Mouse (Mus musculus): ENCODE data around the gene Zfp36l2. TPM values are rescaled to one million over a fixed set of nuclear protein-coding genes. Genes with fewer than 3 reads are reported as not detected.

The Zfp36l2 gene
- polyA plus RNA-seq, 1 experiment from 2014 or later = 31.2 TPM

DNA sequence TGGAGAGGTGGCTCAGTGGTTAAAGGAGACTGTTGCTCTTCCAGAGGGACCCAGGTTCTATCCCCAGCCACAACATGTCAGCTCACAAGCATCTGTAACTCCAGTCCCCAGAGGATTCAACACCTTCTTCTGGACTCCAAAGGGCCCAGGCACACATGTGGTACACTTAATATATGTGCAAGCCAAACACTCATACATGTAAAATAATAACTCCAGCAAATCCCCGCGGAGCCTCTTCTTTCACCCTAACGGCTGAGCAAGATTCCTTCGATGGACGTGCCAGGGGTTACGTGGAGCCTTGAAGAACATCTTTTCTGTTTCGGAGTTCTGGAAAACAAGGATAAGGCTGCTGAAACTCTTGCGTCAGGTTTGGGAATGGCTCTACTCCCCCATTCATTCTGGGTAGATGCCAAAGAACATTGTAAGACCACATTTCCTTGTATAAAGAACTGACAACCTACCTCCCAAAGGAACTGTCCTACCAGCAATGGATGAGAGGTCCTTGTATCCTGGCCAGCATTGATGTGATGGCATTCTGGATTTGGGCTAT lies 25.5 kb downstream of the Zfp36l2 start:
- Histone ChIP-seq H3K9ac (replicated peaks; ENCODE audit: low read depth, low read length) (no peak overlapping the region), H3K4me1 (ENCODE audit: control insufficient read depth, insufficient read depth, low read length) (peaks cover 28% of the 10 kb centered on the region), H3K27me3 (ENCODE audit: control insufficient read depth, insufficient read depth, low read length) (no peaks in the 10 kb centered on the region), H3K36me3 (ENCODE audit: control insufficient read depth, insufficient read depth, low read length) (no peaks in the 10 kb centered on the region), H3K4me2 (replicated peaks; ENCODE audit: low read depth, low read length) (no peak overlapping the region), H3K27ac (ENCODE audit: low read length) (peak overlapping the region; percentile 63; the same call in 1 of the 2 replicates), H3K4me3 (ENCODE audit: low read depth, low read length) (no peak overlapping the region), H3K9me3 (ENCODE audit: control insufficient read depth, low read depth, low read length) (no peaks in the 10 kb centered on the region)
- no peak for ATAC-seq (ENCODE audit: insufficient number of reproducible peaks, insufficient read depth, low FRiP score, low read depth)
- WGBS = 70% methylated on average over 8 of the region's 8 CpGs

DNA sequence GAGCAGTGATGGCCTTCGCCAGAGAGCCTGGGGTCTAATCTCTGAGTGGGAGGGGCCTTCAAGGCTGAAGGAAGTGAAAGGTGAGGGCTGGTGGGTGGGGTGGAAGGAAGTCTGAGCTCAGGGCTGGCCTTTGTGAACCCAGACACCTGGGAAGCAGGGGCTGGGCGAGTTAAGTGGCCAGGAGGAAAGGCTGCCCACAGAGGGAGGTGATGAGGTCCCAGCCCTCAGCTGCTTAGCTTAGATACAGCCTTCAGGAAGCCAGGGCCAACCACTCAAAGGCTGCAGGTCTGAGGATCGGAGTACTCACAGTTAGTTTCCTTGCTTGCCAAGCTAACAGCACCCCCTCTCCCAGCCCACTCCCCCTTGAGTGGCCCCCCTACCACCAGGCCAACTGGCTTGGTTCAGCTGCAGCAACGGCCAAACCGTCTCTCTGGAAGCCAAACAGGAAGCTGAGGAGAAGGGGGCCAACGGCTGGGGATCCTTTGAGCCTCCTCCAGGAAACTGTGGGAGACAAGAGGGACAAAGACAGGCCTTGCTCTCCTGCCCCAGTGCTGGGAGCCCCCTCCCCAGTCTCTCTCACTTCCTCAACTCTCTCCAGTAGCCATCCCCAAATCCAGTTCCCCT lies 26.4 kb downstream of the Zfp36l2 start:
- ATAC-seq (ENCODE audit: insufficient number of reproducible peaks, insufficient read depth, low FRiP score, low read depth) = 0 out of 2 replicates have a peak, but pooled peaks have one; percentile 23

GRCm38 (mm10) chr17:84158891-84159290 lies 28.9 kb downstream of the Zfp36l2 start:
- Histone ChIP-seq H3K9ac (replicated peaks; ENCODE audit: low read depth, low read length) (no peak overlapping the region), H3K36me3 (ENCODE audit: control insufficient read depth, insufficient read depth, low read length) (no peaks in the 10 kb centered on the region), H3K27me3 (ENCODE audit: control insufficient read depth, insufficient read depth, low read length) (no peaks in the 10 kb centered on the region), H3K4me1 (ENCODE audit: control insufficient read depth, insufficient read depth, low read length) (peaks cover 28% of the 10 kb centered on the region), H3K4me3 (ENCODE audit: low read depth, low read length) (no peak overlapping the region), H3K27ac (ENCODE audit: low read length) (no peak overlapping the region), H3K9me3 (ENCODE audit: control insufficient read depth, low read depth, low read length) (no peaks in the 10 kb centered on the region), H3K4me2 (replicated peaks; ENCODE audit: low read depth, low read length) (no peak overlapping the region)
- WGBS = 67% methylated on average over 15 of the region's 15 CpGs
- ATAC-seq (ENCODE audit: insufficient number of reproducible peaks, insufficient read depth, low FRiP score, low read depth) = no peak

More for the DNA sequence above, 26.4 kb downstream of the Zfp36l2 start:
- Histone ChIP-seq H3K27ac (ENCODE audit: low read length) (peak overlapping the region; percentile 63; the same call in 1 of the 2 replicates), H3K27me3 (ENCODE audit: control insufficient read depth, insufficient read depth, low read length) (no peaks in the 10 kb centered on the region), H3K36me3 (ENCODE audit: control insufficient read depth, insufficient read depth, low read length) (no peaks in the 10 kb centered on the region), H3K4me2 (replicated peaks; ENCODE audit: low read depth, low read length) (no peak overlapping the region), H3K4me3 (ENCODE audit: low read depth, low read length) (no peak overlapping the region), H3K9ac (replicated peaks; ENCODE audit: low read depth, low read length) (no peak overlapping the region; the same call in 1 of the 2 replicates), H3K9me3 (ENCODE audit: control insufficient read depth, low read depth, low read length) (no peaks in the 10 kb centered on the region), H3K4me1 (ENCODE audit: control insufficient read depth, insufficient read depth, low read length) (peaks cover 28% of the 10 kb centered on the region)
- 19% methylated on average over 6 of the region's 6 CpGs for WGBS

- H3K4me1 ChIP-seq (ENCODE audit: control insufficient read depth, insufficient read depth, low read length) = peaks cover 28% of the 10 kb centered on the region
Observed at GRCm38 (mm10) chr17:84158461-84158795, 29.3 kb downstream of the Zfp36l2 start.

GRCm38 (mm10) chr17:84157743-84158460 lies 29.8 kb downstream of the Zfp36l2 start:
- Histone ChIP-seq H3K9me3 (ENCODE audit: control insufficient read depth, low read depth, low read length) (no peaks in the 10 kb centered on the region), H3K4me3 (ENCODE audit: low read depth, low read length) (no peak overlapping the region), H3K27ac (ENCODE audit: low read length) (peak overlapping the region; percentile 90), H3K27me3 (ENCODE audit: control insufficient read depth, insufficient read depth, low read length) (no peaks in the 10 kb centered on the region), H3K36me3 (ENCODE audit: control insufficient read depth, insufficient read depth, low read length) (no peaks in the 10 kb centered on the region), H3K4me1 (ENCODE audit: control insufficient read depth, insufficient read depth, low read length) (peaks cover 28% of the 10 kb centered on the region), H3K4me2 (replicated peaks; ENCODE audit: low read depth, low read length) (no peak overlapping the region), H3K9ac (replicated peaks; ENCODE audit: low read depth, low read length) (no peak overlapping the region)
- WGBS = 55% methylated on average over 6 of the region's 6 CpGs
- no peak for ATAC-seq (ENCODE audit: insufficient number of reproducible peaks, insufficient read depth, low FRiP score, low read depth)

More at GRCm38 (mm10) chr17:84158461-84158795, 29.3 kb downstream of the Zfp36l2 start:
- Histone ChIP-seq H3K36me3 (ENCODE audit: control insufficient read depth, insufficient read depth, low read length) (no peaks in the 10 kb centered on the region), H3K4me2 (replicated peaks; ENCODE audit: low read depth, low read length) (no peak overlapping the region), H3K27ac (ENCODE audit: low read length) (peak overlapping the region; percentile 90; the same call in 1 of the 2 replicates), H3K4me3 (ENCODE audit: low read depth, low read length) (no peak overlapping the region), H3K9ac (replicated peaks; ENCODE audit: low read depth, low read length) (no peak overlapping the region), H3K27me3 (ENCODE audit: control insufficient read depth, insufficient read depth, low read length) (no peaks in the 10 kb centered on the region), H3K9me3 (ENCODE audit: control insufficient read depth, low read depth, low read length) (no peaks in the 10 kb centered on the region)
- no peak for ATAC-seq (ENCODE audit: insufficient number of reproducible peaks, insufficient read depth, low FRiP score, low read depth)
- WGBS = 87% methylated on average over 12 of the region's 12 CpGs

GRCm38 (mm10) chr17:84156748-84157742 lies 30.7 kb downstream of the Zfp36l2 start:
- H3K36me3 ChIP-seq (ENCODE audit: control insufficient read depth, insufficient read depth, low read length) = no peaks in the 10 kb centered on the region
- 35% methylated on average over 19 of the region's 19 CpGs for WGBS
- H3K9ac ChIP-seq (replicated peaks; ENCODE audit: low read depth, low read length) = no peak overlapping the region
- no peak overlapping the region for H3K4me3 ChIP-seq (ENCODE audit: low read depth, low read length)
- no peaks in the 10 kb centered on the region for H3K27me3 ChIP-seq (ENCODE audit: control insufficient read depth, insufficient read depth, low read length)
- peak overlapping the region; percentile 90 for H3K27ac ChIP-seq (ENCODE audit: low read length)
- ATAC-seq (ENCODE audit: insufficient number of reproducible peaks, insufficient read depth, low FRiP score, low read depth) = peak; percentile 84
- H3K4me2 ChIP-seq (replicated peaks; ENCODE audit: low read depth, low read length) = 0 out of 2 replicates have a peak overlapping the region, but pooled peaks have one; percentile 14
- H3K9me3 ChIP-seq (ENCODE audit: control insufficient read depth, low read depth, low read length) = no peaks in the 10 kb centered on the region
- H3K4me1 ChIP-seq (ENCODE audit: control insufficient read depth, insufficient read depth, low read length) = peaks cover 25% of the 10 kb centered on the region

DNA sequence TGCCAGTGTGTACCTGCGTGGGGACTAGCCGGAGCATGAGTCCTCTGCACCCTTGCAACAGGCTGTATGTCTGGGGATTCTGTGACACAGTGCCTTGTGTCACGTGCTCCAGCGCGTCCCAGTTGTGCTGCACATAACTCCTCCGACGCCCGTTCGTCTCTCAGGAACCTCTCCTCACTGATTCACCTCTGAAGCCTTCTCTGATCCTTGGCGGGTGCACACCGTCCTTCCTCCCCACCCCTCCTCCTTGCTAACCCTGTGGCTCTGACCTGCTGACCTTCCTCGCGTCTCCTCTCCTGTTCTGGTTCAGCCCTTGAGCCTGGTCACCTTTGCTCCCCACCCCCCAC lies 31.5 kb downstream of the Zfp36l2 start:
- Histone ChIP-seq H3K27ac (ENCODE audit: low read length) (peak overlapping the region; percentile 90), H3K9me3 (ENCODE audit: control insufficient read depth, low read depth, low read length) (no peaks in the 10 kb centered on the region), H3K4me1 (ENCODE audit: control insufficient read depth, insufficient read depth, low read length) (peaks cover 17% of the 10 kb centered on the region), H3K4me2 (replicated peaks; ENCODE audit: low read depth, low read length) (no peak overlapping the region), H3K4me3 (ENCODE audit: low read depth, low read length) (no peak overlapping the region), H3K36me3 (ENCODE audit: control insufficient read depth, insufficient read depth, low read length) (no peaks in the 10 kb centered on the region), H3K9ac (replicated peaks; ENCODE audit: low read depth, low read length) (no peak overlapping the region), H3K27me3 (ENCODE audit: control insufficient read depth, insufficient read depth, low read length) (no peaks in the 10 kb centered on the region)
- no peak for ATAC-seq (ENCODE audit: insufficient number of reproducible peaks, insufficient read depth, low FRiP score, low read depth)
- WGBS = 50% methylated on average over 13 of the region's 13 CpGs
